Mouse (Mus musculus) olfactory bulb, adult 2 months (tissue): ENCODE results near the gene Kcnmb4. TPM values are rescaled to one million over a fixed set of nuclear protein-coding genes. Genes with fewer than 3 reads are reported as not detected.

Experiments used
- H3K27ac ChIP-seq: fragments of 200-500 bp; 2 replicates; pipeline ENCODE4 v1.5.1; 2012; ENCODE audit warnings: low read depth, low read length; ENCODE audit not compliant: insufficient read depth
- H3K4me1 ChIP-seq: fragments of 200-500 bp; 2 replicates; pipeline ENCODE4 v1.6.1; 2012; ENCODE audit warnings: low read length; ENCODE audit not compliant: control insufficient read depth, insufficient read depth
- H3K4me3 ChIP-seq: fragments of 200-500 bp; 2 replicates; pipeline ENCODE4 v1.5.1; 2012; ENCODE audit warnings: mild to moderate bottlenecking, low read depth, low read length, moderate library complexity; ENCODE audit not compliant: insufficient read depth
- CTCF ChIP-seq: fragments of 200-500 bp; IDR thresholded peaks from 2 replicates; pipeline ENCODE4 v1.5.1; 2012; ENCODE audit warnings: low read depth, mild to moderate bottlenecking, low read length, moderate library complexity; ENCODE audit not compliant: insufficient read depth
- POLR2A ChIP-seq: fragments of 200-500 bp; IDR thresholded peaks from 2 replicates; pipeline ENCODE4 v1.6.1; 2012; ENCODE audit warnings: mild to moderate bottlenecking, low read depth, low read length, moderate library complexity; ENCODE audit not compliant: insufficient read depth
- WGBS: fragments of 180-500 bp; shearing (Covaris S2); methylation state at CpG from one replicate; pipeline ENCODE4 v1.1.7; 2018; 5-methylcytosine and 5-hydroxymethylcytosine counted together
- polyA plus RNA-seq: library from polyadenylated mRNA; stranded (reverse); fragments of >200 nt; gene quantifications from 2 replicates; pipeline ENCODE4 v1.2.4, GENCODE M21; 2012; ENCODE audit warnings: low replicate concordance; ENCODE audit not compliant: missing spikeins, insufficient read depth, insufficient read length

Gene Kcnmb4
- polyA plus RNA-seq, 1 experiment = not detected

GRCm38 (mm10) chr10:116486895-116487747 is 13.4 kb upstream of the Kcnmb4 start:
- Histone ChIP-seq H3K27ac (no peak overlapping the region), H3K4me3 (no peak overlapping the region), H3K4me1 (no peaks in the 10 kb centered on the region)
- 74% methylated on average over 10 of the region's 10 CpGs for WGBS
- no peak for TF ChIP-seq POLR2A
- TF ChIP-seq CTCF = no peak

- WGBS = 95% methylated on average over 12 of the region's 12 CpGs
- H3K4me1 ChIP-seq = no peaks in the 10 kb centered on the region
- H3K27ac ChIP-seq = no peak overlapping the region
- no peak overlapping the region for H3K4me3 ChIP-seq
- TF ChIP-seq POLR2A (no peak), CTCF (no peak)
Observed at GRCm38 (mm10) chr10:116481917-116482316, 8.2 kb upstream of the Kcnmb4 start.

DNA sequence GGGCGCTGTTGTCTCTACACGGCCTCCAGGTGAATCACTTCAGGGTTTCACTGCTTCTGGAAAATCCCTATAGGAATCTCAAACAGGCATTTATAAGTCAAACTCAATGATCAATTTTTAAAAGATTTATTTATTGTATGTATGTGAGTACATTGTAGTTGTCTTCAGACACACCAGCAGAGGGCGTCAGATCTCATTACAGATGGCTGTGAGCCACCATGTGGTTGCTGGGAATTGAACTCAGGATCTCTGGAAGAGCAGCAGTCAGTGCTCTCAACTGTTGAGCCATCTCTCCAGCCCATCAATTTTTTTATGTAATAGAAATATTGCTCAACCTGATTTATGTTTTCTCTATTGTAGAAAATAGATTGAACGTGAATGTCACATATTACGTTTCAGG is 7.3 kb upstream of the Kcnmb4 start:
- Histone ChIP-seq H3K27ac (no peak overlapping the region), H3K4me1 (no peaks in the 10 kb centered on the region), H3K4me3 (no peak overlapping the region)
- TF ChIP-seq POLR2A (no peak), CTCF (no peak)
- WGBS = 94% methylated on average over 5 of the region's 5 CpGs

GRCm38 (mm10) chr10:116476559-116476958 is 2.9 kb upstream of the Kcnmb4 start:
- Histone ChIP-seq H3K27ac (no peak overlapping the region), H3K4me3 (no peak overlapping the region), H3K4me1 (peaks cover 12% of the 10 kb centered on the region)
- TF ChIP-seq CTCF = no peak
- no peak for TF ChIP-seq POLR2A
- WGBS = 96% methylated on average over 3 of the region's 3 CpGs

DNA sequence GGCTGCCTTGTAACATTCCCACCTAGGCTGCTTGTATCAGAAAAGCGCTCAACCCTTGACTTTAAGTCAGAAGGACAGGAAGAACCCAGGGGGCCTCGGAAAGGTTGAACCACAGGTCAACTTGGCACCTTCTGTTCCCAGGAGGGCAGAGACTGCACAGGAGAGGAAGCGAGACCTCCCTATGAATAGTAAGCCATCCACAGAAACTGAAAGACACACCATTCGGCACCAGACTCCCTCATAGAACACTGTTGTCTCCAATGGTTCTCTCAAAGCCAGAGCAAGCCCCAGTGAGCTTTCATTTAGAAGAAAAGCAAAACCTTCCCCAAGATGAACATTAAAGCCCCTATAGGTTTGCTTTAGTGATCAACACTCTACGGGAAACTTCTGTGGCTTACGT is 2.0 kb upstream of the Kcnmb4 start:
- H3K27ac ChIP-seq = no peak overlapping the region
- WGBS = 80% methylated on average over 6 of the region's 6 CpGs
- TF ChIP-seq CTCF = no peak
- TF ChIP-seq POLR2A = no peak
- no peak overlapping the region for H3K4me3 ChIP-seq
- H3K4me1 ChIP-seq = peaks cover 12% of the 10 kb centered on the region

- H3K4me1 ChIP-seq = peaks cover 18% of the 10 kb centered on the region
- H3K27ac ChIP-seq = peak overlapping the region; percentile 82
- TF ChIP-seq POLR2A (0 out of 2 replicates have a peak, but pooled peaks have one; percentile 20), CTCF (no peak)
- WGBS = 6% methylated on average over 77 of the region's 78 CpGs
- peak overlapping the region; percentile 98 for H3K4me3 ChIP-seq
Observed at GRCm38 (mm10) chr10:116473071-116473758, 463 bp downstream of the Kcnmb4 start.

GRCm38 (mm10) chr10:116472579-116472978 is 1.1 kb downstream of the Kcnmb4 start:
- Histone ChIP-seq H3K4me1 (peaks cover 18% of the 10 kb centered on the region), H3K4me3 (peak overlapping the region; percentile 98), H3K27ac (peak overlapping the region; percentile 82)
- TF ChIP-seq CTCF (no peak), POLR2A (no peak)
- 15% methylated on average over 5 of the region's 5 CpGs for WGBS

- no peak overlapping the region for H3K27ac ChIP-seq
- WGBS = 87% methylated on average over 11 of the region's 11 CpGs
- peaks cover 15% of the 10 kb centered on the region for H3K4me1 ChIP-seq
- H3K4me3 ChIP-seq = no peak overlapping the region
- TF ChIP-seq POLR2A = no peak
- TF ChIP-seq CTCF = no peak
Observed at GRCm38 (mm10) chr10:116470306-116470925, 3.3 kb downstream of the Kcnmb4 start.

- H3K4me3 ChIP-seq = no peak overlapping the region
- no peak overlapping the region for H3K27ac ChIP-seq
- WGBS = 89% methylated on average over 5 of the region's 5 CpGs
- peaks cover 13% of the 10 kb centered on the region for H3K4me1 ChIP-seq
- TF ChIP-seq POLR2A (no peak), CTCF (no peak)
Observed at GRCm38 (mm10) chr10:116468094-116468493, 5.6 kb downstream of the Kcnmb4 start.
